Mouse (Mus musculus) bone marrow macrophage, adult 2 months (primary cell): ENCODE results near the gene Top1. TPM values are rescaled to one million over a fixed set of nuclear protein-coding genes. Genes with fewer than 3 reads are reported as not detected.

Experiments used
- H3K27ac ChIP-seq: 2 replicates; pipeline ENCODE4 v1.5.1; 2012; ENCODE audit warnings: low read depth, low read length; ENCODE audit not compliant: insufficient read depth
- H3K4me1 ChIP-seq: 2 replicates; pipeline ENCODE4 v1.6.1; 2012; ENCODE audit warnings: low read length; ENCODE audit not compliant: control insufficient read depth, insufficient read depth
- H3K4me3 ChIP-seq: 2 replicates; pipeline ENCODE4 v1.5.1; 2012; ENCODE audit warnings: mild to moderate bottlenecking, low read length, moderate library complexity; ENCODE audit not compliant: insufficient read depth
- CTCF ChIP-seq: IDR thresholded peaks from 2 replicates; pipeline ENCODE4 v1.5.1; 2012; ENCODE audit warnings: low read depth, mild to moderate bottlenecking, low read length, moderate library complexity
- POLR2A ChIP-seq: IDR thresholded peaks from 2 replicates; pipeline ENCODE4 v1.6.1; 2012; ENCODE audit warnings: mild to moderate bottlenecking, low read depth, low read length, borderline replicate concordance
- polyA plus RNA-seq: library from polyadenylated mRNA; stranded (reverse); fragments of >200 nt; gene quantifications from 2 replicates; pipeline ENCODE4 v1.2.4, GENCODE M21; 2012; ENCODE audit not compliant: missing spikeins, insufficient read depth, insufficient read length

The Top1 gene
- polyA plus RNA-seq, 1 experiment, result 42.9 TPM

DNA sequence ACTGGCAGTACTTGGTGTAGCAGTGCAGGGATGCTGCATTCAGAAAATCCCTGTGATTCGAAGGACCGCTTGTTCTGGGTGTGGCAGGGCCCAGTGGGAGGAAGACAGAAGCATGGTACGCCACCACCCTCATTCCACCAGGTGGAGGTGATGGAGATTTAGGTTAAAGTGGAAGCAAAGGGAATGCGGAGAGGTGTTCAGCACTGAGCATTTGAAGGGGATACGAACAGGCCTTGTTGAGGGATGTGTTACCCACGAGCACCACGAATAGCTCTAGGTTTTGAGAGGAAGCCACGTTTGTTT is 16.2 kb upstream of the Top1 start:
- TF ChIP-seq POLR2A (no peak), CTCF (no peak)
- H3K4me3 ChIP-seq, result no peak overlapping the region
- H3K27ac ChIP-seq, result no peak overlapping the region
- H3K4me1 ChIP-seq, result peaks cover 17% of the 10 kb centered on the region

DNA sequence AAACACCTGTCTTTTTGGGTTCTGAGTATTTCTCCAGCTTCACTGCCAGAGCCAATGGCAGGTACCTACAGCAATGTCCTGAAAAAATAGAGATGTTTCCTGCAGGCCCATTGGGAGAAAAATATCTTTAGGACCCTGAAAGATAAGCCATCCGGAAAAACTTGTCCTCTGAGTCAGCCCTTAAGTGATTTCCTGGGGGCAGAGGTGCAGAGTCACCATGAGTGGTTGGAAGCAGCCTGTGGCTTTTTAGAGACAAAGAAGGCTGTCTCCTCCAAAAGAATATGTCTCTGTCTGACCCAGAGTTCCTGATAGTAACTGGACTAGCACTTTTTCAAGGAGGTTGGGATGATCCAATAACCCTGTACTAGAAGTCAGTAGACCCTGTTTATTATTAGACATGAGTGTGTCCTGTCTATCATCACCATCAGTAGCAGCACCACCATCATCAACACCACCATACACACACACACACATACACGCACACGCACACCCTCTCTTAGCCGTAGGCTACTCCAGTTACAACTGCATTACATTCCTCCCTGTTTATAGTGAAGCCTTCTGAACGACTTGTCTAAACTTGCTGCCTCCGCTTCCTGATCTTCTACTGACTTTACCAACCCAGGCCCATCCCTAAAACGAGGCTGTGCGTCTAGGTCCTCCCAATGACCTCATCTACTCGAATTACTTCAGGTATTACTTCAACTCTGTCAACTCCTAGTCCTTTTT is 14.7 kb upstream of the Top1 start:
- Histone ChIP-seq H3K4me1 (peaks cover 14% of the 10 kb centered on the region), H3K27ac (no peak overlapping the region), H3K4me3 (no peak overlapping the region)
- TF ChIP-seq CTCF, result no peak
- TF ChIP-seq POLR2A, result no peak

DNA sequence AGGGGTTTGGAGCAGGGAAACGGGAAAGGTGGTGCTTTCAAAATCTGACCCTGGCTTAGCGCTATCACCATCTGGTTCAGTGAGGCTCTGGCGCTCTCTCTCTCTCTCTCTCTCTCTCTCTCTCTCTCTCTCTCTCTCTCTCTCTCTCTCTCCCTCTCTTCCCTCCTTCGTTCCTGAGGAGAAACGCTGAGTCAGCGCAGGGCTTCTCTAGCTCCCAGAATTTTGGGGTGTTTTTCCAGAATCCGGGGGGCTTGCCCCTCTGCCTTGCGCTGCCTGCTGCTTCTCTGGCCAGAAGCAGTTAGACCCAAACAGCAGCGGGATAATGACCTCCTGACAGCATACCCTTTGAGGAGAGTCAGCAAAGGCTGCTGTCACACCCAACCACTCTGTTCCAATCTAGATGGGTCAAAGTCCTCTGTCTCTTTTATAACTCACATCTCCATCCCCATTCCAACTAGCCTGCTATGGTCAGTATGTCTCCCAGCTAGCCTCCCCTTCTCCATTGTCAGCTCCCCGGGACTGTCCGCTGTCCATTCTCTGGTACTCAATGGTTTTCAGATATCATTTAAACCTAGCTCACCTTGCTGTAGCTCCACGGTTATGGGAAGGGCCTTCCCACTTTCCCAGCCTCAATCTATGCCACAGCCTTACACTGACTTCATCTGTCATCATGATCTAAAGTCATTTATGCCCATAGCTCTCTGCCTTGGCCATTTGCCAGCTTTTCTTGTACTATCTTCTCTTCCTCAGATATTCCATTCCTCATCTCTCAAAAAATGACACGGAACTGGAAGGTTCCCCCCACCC is 5.6 kb upstream of the Top1 start:
- H3K4me1 ChIP-seq, result no peaks in the 10 kb centered on the region
- no peak overlapping the region for H3K4me3 ChIP-seq
- no peak for TF ChIP-seq CTCF
- no peak for TF ChIP-seq POLR2A
- H3K27ac ChIP-seq, result no peak overlapping the region

DNA sequence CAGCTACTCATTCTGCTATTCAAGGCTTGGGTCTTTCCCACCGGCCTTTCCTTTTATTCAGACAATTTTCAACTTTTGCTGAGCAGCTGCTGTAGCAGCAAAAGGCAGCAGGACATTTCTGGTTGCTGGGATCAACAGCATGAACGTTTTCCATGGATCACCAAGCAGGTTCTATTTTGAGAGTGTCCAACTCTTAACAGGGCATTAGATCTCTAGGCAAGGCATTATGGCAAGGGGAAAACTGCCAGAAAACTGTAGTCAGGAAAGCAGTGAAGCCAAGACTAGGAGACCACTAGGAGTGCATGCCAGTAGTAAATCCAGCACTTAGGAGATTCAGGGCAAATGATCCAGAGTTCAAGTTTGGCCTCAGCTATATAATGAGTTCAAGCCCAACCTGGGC is 4.5 kb upstream of the Top1 start:
- Histone ChIP-seq H3K4me1 (no peaks in the 10 kb centered on the region), H3K4me3 (no peak overlapping the region), H3K27ac (no peak overlapping the region)
- TF ChIP-seq POLR2A (no peak), CTCF (no peak)

DNA sequence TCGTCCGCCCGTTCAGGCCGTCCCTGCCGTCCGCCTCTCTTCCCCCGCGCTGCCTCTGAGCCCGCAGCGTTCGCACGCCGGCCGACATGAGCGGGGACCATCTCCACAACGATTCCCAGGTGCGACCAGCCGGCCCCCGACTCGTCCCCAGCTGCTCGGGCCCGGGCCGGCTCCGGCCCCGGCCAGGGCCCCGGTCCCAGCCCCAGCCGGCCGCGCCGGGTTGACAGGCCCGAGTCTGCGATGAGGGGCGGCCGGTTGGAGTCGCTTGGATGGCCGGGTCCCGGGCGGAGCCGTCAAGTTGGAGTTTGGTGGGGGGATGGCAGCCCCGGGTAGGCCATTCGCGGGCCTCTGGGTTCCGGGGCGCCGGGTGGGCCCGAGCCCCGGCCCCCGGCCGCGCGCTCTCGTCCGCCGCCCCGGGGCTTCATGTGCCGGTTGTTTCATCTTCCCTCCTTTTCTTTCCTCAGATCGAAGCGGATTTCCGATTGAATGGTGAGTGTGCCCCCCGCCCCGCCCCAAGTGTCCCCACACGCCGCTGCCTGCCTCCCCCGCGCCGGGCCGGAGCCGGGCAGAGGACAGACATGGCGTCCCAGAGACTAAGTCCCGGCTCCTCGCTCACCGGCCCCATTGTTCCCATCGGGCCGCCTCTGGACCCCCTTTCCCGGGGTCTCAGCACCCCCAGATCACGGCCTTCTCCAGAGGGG is 606 bp downstream of the Top1 start:
- TF ChIP-seq CTCF, result no peak
- TF ChIP-seq POLR2A, result no peak
- Histone ChIP-seq H3K4me3 (peak overlapping the region; percentile 75), H3K4me1 (peaks cover 11% of the 10 kb centered on the region), H3K27ac (peak overlapping the region; percentile 82)

DNA sequence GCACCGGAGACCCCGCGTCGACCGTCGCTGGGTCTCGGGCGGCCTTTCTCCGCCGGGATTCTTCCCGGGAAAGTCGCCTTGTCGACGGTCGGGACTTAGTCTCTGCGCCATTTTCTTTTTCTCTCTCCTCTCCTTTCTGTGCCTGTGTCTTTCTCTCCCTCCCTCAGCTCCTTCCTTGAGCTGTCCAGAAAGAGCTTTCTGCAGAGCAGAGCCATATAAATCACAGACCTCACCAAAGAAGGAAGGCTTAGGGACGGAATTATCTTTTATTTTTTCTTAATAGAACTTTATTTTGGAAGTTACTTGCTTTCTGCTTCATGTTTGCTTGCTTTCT is 1.1 kb downstream of the Top1 start:
- H3K4me3 ChIP-seq, result peak overlapping the region; percentile 75
- peaks cover 11% of the 10 kb centered on the region for H3K4me1 ChIP-seq
- peak overlapping the region; percentile 82 for H3K27ac ChIP-seq
- no peak for TF ChIP-seq POLR2A
- no peak for TF ChIP-seq CTCF

DNA sequence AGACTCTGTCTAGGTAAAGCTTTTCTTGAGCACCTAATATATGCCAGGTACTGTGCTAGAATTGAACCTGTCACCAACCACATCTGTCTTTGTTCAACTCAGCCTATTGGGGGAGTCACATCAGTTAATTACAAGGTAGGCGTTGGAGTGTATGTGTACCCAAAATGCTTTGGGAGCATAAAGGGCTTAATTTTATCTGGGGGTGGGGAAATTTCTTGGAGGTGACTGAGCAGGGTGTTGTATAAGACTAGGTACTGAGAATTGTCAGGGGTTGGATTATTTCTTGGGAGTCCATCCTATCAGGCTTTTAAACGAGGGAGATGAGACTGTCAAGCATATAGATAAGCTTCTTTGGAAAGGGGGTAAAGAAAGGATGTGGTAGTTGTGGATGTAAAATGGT is 2.4 kb downstream of the Top1 start:
- Histone ChIP-seq H3K4me3 (peak overlapping the region; percentile 24), H3K4me1 (peaks cover 21% of the 10 kb centered on the region), H3K27ac (no peak overlapping the region)
- TF ChIP-seq CTCF (no peak), POLR2A (no peak)

DNA sequence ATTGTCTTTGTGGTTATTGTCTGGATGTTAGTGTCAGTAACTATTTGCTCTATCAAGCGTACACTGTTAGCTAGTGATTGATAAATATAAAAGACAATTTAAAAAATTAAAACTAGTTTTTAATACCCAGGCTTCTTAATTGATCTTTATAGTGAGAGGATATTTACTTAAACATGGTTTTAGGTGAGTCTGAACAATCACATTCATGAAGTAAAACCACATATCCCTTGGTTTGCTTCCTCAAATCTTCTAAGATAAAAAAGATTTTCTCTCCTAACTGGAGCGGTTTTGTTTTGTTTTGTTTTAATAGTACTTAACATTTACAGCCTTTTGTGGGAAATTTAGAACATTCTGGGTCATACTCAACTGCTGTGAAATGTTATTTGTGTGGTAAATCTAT is 3.4 kb downstream of the Top1 start:
- no peak for TF ChIP-seq CTCF
- no peak for TF ChIP-seq POLR2A
- H3K4me1 ChIP-seq, result peaks cover 23% of the 10 kb centered on the region
- no peak overlapping the region for H3K27ac ChIP-seq
- H3K4me3 ChIP-seq, result no peak overlapping the region

DNA sequence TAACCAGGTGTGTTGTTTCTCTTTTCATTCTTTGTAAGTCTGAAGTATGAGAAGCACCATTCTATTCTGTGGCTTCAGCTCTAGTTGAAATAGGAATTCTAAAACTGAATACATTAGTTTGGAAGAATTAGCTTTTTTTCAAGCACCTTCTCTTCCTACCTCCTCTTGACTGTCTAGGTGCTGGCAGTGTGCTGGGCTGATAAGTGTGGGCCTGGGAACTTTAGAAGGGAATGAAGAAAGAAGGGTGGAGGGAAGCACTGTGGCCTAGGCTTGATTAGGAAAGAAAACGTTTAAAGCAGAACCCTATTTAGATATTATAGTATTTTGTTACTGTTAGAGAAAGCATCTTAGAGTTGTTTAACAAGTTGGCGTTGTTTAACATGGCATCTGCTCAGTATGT is 5.5 kb downstream of the Top1 start:
- Histone ChIP-seq H3K27ac (no peak overlapping the region), H3K4me1 (peaks cover 23% of the 10 kb centered on the region), H3K4me3 (no peak overlapping the region)
- TF ChIP-seq POLR2A, result no peak
- no peak for TF ChIP-seq CTCF

DNA sequence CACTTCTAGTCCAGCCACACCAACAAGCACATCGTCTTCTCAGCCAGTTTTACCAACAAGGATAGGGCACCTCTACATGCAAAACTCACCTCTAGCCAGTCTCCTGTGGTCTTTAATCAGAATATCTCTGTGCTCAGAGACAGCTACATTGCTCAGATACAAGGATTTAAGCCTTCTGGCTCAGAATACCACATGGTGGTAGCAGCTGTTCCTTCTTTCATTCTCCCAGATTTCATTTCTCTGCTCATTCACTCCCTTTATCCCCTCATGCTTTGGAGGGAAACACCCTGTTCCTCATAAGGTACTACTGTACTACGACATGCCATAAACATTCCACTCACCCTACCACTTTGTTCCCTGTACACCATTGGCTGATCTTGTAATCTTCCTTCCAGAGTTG is 7.5 kb downstream of the Top1 start:
- no peak overlapping the region for H3K27ac ChIP-seq
- H3K4me1 ChIP-seq, result peaks cover 20% of the 10 kb centered on the region
- H3K4me3 ChIP-seq, result no peak overlapping the region
- no peak for TF ChIP-seq CTCF
- TF ChIP-seq POLR2A, result no peak
